In genomic region chr4:147903601-147904000, GRCm38 (mm10) we compare ENCODE assay signal across 8 mouse cellular contexts. TPM values are rescaled to one million over a fixed set of nuclear protein-coding genes. Genes with fewer than 3 reads are reported as not detected.
DNase-seq lines count a peak whose midpoint lies in the region; ATAC-seq and TF ChIP-seq lines count a peak whose summit lies in the region.

No protein-coding gene starts in this region.

- H3K4me1 ChIP-seq in embryonic facial prominence, embryonic 10.5 days: peaks cover 13% of the 10 kb centered on the region
- peaks cover 8% of the 10 kb centered on the region for H3K4me1 ChIP-seq in intestine, embryonic 14.5 days (replicated peaks; ENCODE audit: control insufficient read depth, insufficient read depth, low read length)
- H3K4me1 ChIP-seq in neural tube, embryonic 12.5 days: peaks cover 7% of the 10 kb centered on the region

- DNase-seq in layer of hippocampus, adult 2 months (ENCODE audit: low spot score in 2 of 2): no peak
- no peak for DNase-seq in layer of hippocampus, postnatal 10 days (ENCODE audit: low spot score in 2 of 2)
- DNase-seq in embryonic facial prominence, embryonic 10.5 days (ENCODE audit: low spot score): no peak
- no peak for DNase-seq in intestine, embryonic 14.5 days (ENCODE audit: low spot score)
- no peak for DNase-seq in embryo, embryonic 10 days (ENCODE audit: low spot score)
- DNase-seq in urinary bladder, postnatal 25 days (ENCODE audit: low spot score): no peak
- no peak for DNase-seq in cerebellum, adult 11-12 months

- no peaks in the 10 kb centered on the region for H3K27me3 ChIP-seq in embryonic facial prominence, embryonic 10.5 days (replicated peaks; ENCODE audit: low read depth, poor library complexity, severe bottlenecking)
- no peaks in the 10 kb centered on the region for H3K27me3 ChIP-seq in intestine, embryonic 14.5 days (replicated peaks; ENCODE audit: control insufficient read depth, insufficient read depth, low read length)
- no peaks in the 10 kb centered on the region for H3K27me3 ChIP-seq in neural tube, embryonic 12.5 days (replicated peaks)

- no peak for ATAC-seq in intestine, embryonic 14.5 days (replicated peaks; ENCODE audit: low FRiP score, low TSS enrichment, low read depth)
- ATAC-seq in neural tube, embryonic 12.5 days (ENCODE audit: low FRiP score, low read depth): no peak

- H3K36me3 ChIP-seq in embryonic facial prominence, embryonic 10.5 days (replicated peaks): peaks cover 44% of the 10 kb centered on the region
- peaks cover 29% of the 10 kb centered on the region for H3K36me3 ChIP-seq in intestine, embryonic 14.5 days (ENCODE audit: control insufficient read depth, insufficient read depth, low read length)
- H3K36me3 ChIP-seq in neural tube, embryonic 12.5 days: peaks cover 39% of the 10 kb centered on the region

- H3K4me2 ChIP-seq in intestine, embryonic 14.5 days (ENCODE audit: low read length): peak overlapping the region; percentile 54
- peak overlapping the region; percentile 72 for H3K4me2 ChIP-seq in neural tube, embryonic 12.5 days (replicated peaks)

- H3K9ac ChIP-seq in intestine, embryonic 14.5 days (ENCODE audit: low read length): peak overlapping the region; percentile 83
- H3K9ac ChIP-seq in neural tube, embryonic 12.5 days: peak overlapping the region; percentile 84; the same call in 1 of the 2 replicates

- TF ChIP-seq CTCF in layer of hippocampus, adult 2 months (conservative IDR thresholded peaks at IDR 0.05): no peak

- peak overlapping the region; percentile 96 for H3K4me3 ChIP-seq in layer of hippocampus, adult 2 months
- H3K4me3 ChIP-seq in embryonic facial prominence, embryonic 10.5 days: peak overlapping the region; percentile 95
- H3K4me3 ChIP-seq in intestine, embryonic 14.5 days (ENCODE audit: low read depth, low read length): peak overlapping the region; percentile 82
- H3K4me3 ChIP-seq in neural tube, embryonic 12.5 days: peak overlapping the region; percentile 89

- no peaks in the 10 kb centered on the region for H3K9me3 ChIP-seq in embryonic facial prominence, embryonic 10.5 days
- H3K9me3 ChIP-seq in intestine, embryonic 14.5 days (ENCODE audit: control insufficient read depth, low read length): no peaks in the 10 kb centered on the region
- H3K9me3 ChIP-seq in neural tube, embryonic 12.5 days: no peaks in the 10 kb centered on the region

- WGBS in embryonic facial prominence, embryonic 10.5 days: 85% methylated on average over 3 of the region's 3 CpGs
- 83% methylated on average over 3 of the region's 3 CpGs for WGBS in intestine, embryonic 14.5 days
- WGBS in neural tube, embryonic 12.5 days: 88% methylated on average over 3 of the region's 3 CpGs

- peak overlapping the region; percentile 100 for H3K27ac ChIP-seq in layer of hippocampus, adult 2 months
- no peak overlapping the region for H3K27ac ChIP-seq in embryonic facial prominence, embryonic 10.5 days (replicated peaks)
- H3K27ac ChIP-seq in intestine, embryonic 14.5 days (ENCODE audit: low read depth): no peak overlapping the region
- H3K27ac ChIP-seq in neural tube, embryonic 12.5 days: no peak overlapping the region

RNA-seq across cellular contexts. Expression of gene Mfn2, which starts 0.9 kb away (rescaled TPM):
- 100 to 1,000 TPM; 198 to 200 TPM for total RNA-seq in layer of hippocampus, adult 2 months (2021)
- total RNA-seq in layer of hippocampus, postnatal 10 days (2021): 100 to 1,000 TPM; 149 to 175 TPM
- 38.2 and 38.6 TPM in 2 replicates for polyA plus RNA-seq in embryonic facial prominence, embryonic 10.5 days (2016; fragmentation: Nextera tagmentation; extraction: Ambion mirVana)
- 31.6 and 33.3 TPM in 2 replicates for polyA plus RNA-seq in intestine, embryonic 14.5 days (2014; fragmentation: Nextera tagmentation; extraction: Ambion mirVana)
- polyA plus RNA-seq in neural tube, embryonic 12.5 days (2016; fragmentation: Nextera tagmentation; extraction: Ambion mirVana): 65.1 and 67.1 TPM in 2 replicates

RNA-seq across cellular contexts. Expression of gene Plod1, which starts 33.0 kb away (rescaled TPM):
- total RNA-seq in layer of hippocampus, adult 2 months (2021): 10 to 100 TPM; 16.4 to 21.5 TPM
- total RNA-seq in layer of hippocampus, postnatal 10 days (2021): 10 to 100 TPM; 24.0 to 26.0 TPM
- 30.9 and 31.0 TPM in 2 replicates for polyA plus RNA-seq in embryonic facial prominence, embryonic 10.5 days (2016; fragmentation: Nextera tagmentation; extraction: Ambion mirVana)
- 40.9 and 44.1 TPM in 2 replicates for polyA plus RNA-seq in intestine, embryonic 14.5 days (2014; fragmentation: Nextera tagmentation; extraction: Ambion mirVana)
- 33.9 and 35.4 TPM in 2 replicates for polyA plus RNA-seq in neural tube, embryonic 12.5 days (2016; fragmentation: Nextera tagmentation; extraction: Ambion mirVana)

RNA-seq across cellular contexts. Expression of gene Fv1, which starts 34.8 kb away (rescaled TPM):
- total RNA-seq in layer of hippocampus, adult 2 months (2021): 1 to 10 TPM; 8.8 to 9.5 TPM
- 1 to 10 TPM; 7.3 to 8.2 TPM for total RNA-seq in layer of hippocampus, postnatal 10 days (2021)
- 14.8 and 15.5 TPM in 2 replicates for polyA plus RNA-seq in embryonic facial prominence, embryonic 10.5 days (2016; fragmentation: Nextera tagmentation; extraction: Ambion mirVana)
- 9.0 and 9.7 TPM in 2 replicates for polyA plus RNA-seq in intestine, embryonic 14.5 days (2014; fragmentation: Nextera tagmentation; extraction: Ambion mirVana)
- 15.3 and 15.7 TPM in 2 replicates for polyA plus RNA-seq in neural tube, embryonic 12.5 days (2016; fragmentation: Nextera tagmentation; extraction: Ambion mirVana)

RNA-seq across cellular contexts. Expression of gene Miip, which starts 35.0 kb away (rescaled TPM):
- 10 to 100 TPM; 19.9 to 26.5 TPM for total RNA-seq in layer of hippocampus, adult 2 months (2021)
- total RNA-seq in layer of hippocampus, postnatal 10 days (2021): 10 to 100 TPM; 20.3 to 25.1 TPM
- 64.2 and 66.1 TPM in 2 replicates for polyA plus RNA-seq in embryonic facial prominence, embryonic 10.5 days (2016; fragmentation: Nextera tagmentation; extraction: Ambion mirVana)
- polyA plus RNA-seq in intestine, embryonic 14.5 days (2014; fragmentation: Nextera tagmentation; extraction: Ambion mirVana): 32.1 and 34.6 TPM in 2 replicates
- 52.2 and 53.4 TPM in 2 replicates for polyA plus RNA-seq in neural tube, embryonic 12.5 days (2016; fragmentation: Nextera tagmentation; extraction: Ambion mirVana)

RNA-seq across cellular contexts. Expression of gene 2510039O18Rik, which starts 37.1 kb away (rescaled TPM):
- 10 to 100 TPM; 27.0 to 27.9 TPM for total RNA-seq in layer of hippocampus, adult 2 months (2021)
- total RNA-seq in layer of hippocampus, postnatal 10 days (2021): 10 to 100 TPM; 29.0 to 29.3 TPM
- polyA plus RNA-seq in embryonic facial prominence, embryonic 10.5 days (2016; fragmentation: Nextera tagmentation; extraction: Ambion mirVana): 10.6 and 12.2 TPM in 2 replicates
- polyA plus RNA-seq in intestine, embryonic 14.5 days (2014; fragmentation: Nextera tagmentation; extraction: Ambion mirVana): 19.9 and 21.3 TPM in 2 replicates
- polyA plus RNA-seq in neural tube, embryonic 12.5 days (2016; fragmentation: Nextera tagmentation; extraction: Ambion mirVana): 24.4 and 27.2 TPM in 2 replicates
